Comparison of ENCODE assay signal across 14 mouse cellular contexts in the genomic region with DNA sequence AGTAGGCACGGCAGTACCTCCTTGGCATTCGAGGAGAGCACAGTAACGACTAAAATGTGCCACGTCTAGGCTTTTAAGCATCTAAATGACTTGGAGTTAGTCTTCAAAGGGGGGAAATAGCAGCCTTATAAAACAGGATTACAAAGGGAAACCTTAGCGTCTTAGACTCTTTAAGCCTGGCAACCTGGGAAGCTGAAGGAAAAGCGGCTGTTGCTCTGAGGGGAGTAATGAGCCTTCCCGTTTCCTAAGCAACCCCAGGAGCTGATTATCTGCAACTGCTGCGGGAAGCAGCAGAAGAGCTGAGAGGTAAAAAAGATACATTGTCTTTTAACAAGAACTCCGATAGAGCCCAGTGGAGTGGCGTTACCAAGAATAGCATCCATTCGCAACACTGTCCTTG. TPM values are rescaled to one million over a fixed set of nuclear protein-coding genes. Genes with fewer than 3 reads are reported as not detected.
DNase-seq lines count a peak whose midpoint lies in the region; ATAC-seq and TF ChIP-seq lines count a peak whose summit lies in the region.
"Had no signal": no experiment of that assay in that cellular context is flagged by ENCODE, and none has a peak within 500 bp of the region (broad histone marks: within the 10 kb centered on the region; RNA-seq: fewer than 3 reads in every experiment).

No protein-coding gene starts in this region.

- H3K27me3 ChIP-seq in forebrain, embryonic 15.5 days = peaks cover 12% of the 10 kb centered on the region; the same call in 1 of the 2 replicates
- no peaks in the 10 kb centered on the region; the same call in 1 of the 2 replicates for H3K27me3 ChIP-seq in hindbrain, embryonic 16.5 days (replicated peaks; ENCODE audit: control insufficient read depth, insufficient read depth, low read length)
- H3K27me3 ChIP-seq: liver, embryonic 15.5 days had no signal

- no peak for TF ChIP-seq CTCF in olfactory bulb, adult 2 months (IDR thresholded peaks at IDR 0.05; ENCODE audit: insufficient read depth, low read depth, low read length)

- H3K36me3 ChIP-seq in forebrain, embryonic 15.5 days = no peaks in the 10 kb centered on the region
- H3K36me3 ChIP-seq in hindbrain, embryonic 16.5 days (ENCODE audit: control insufficient read depth, insufficient read depth, low read length) = no peaks in the 10 kb centered on the region
- H3K36me3 ChIP-seq: liver, embryonic 15.5 days had no signal

- intact Hi-C loops in left cerebral cortex, postnatal 25 days (cut with DNase I) = loop anchor here (2.0 kb wide), 1 partner anchor 67 kb away; no protein-coding TSS in a partner anchor
- intact Hi-C loops in left cerebral cortex, postnatal 36 days (cut with DNase I) = loop anchor here (10.0 kb wide), 1 partner anchor 65 kb away; no protein-coding TSS in a partner anchor

- H3K9ac ChIP-seq in forebrain, embryonic 15.5 days (replicated peaks) = no peak overlapping the region
- H3K9ac ChIP-seq in hindbrain, embryonic 16.5 days (ENCODE audit: low read depth, low read length) = 0 out of 2 replicates have a peak overlapping the region, but pooled peaks have one; percentile 6
- H3K9ac ChIP-seq: liver, embryonic 15.5 days had no signal

- peaks cover 16% of the 10 kb centered on the region for H3K4me1 ChIP-seq in forebrain, embryonic 15.5 days
- peaks cover 4% of the 10 kb centered on the region for H3K4me1 ChIP-seq in hindbrain, embryonic 16.5 days (ENCODE audit: control insufficient read depth, insufficient read depth, low read depth, low read length)
- H3K4me1 ChIP-seq in olfactory bulb, adult 2 months (ENCODE audit: control insufficient read depth, insufficient read depth, low read length) = peaks cover 8% of the 10 kb centered on the region

- no peaks in the 10 kb centered on the region for H3K9me3 ChIP-seq in forebrain, embryonic 15.5 days
- no peaks in the 10 kb centered on the region for H3K9me3 ChIP-seq in hindbrain, embryonic 16.5 days (ENCODE audit: control insufficient read depth, low read length)
- H3K9me3 ChIP-seq: liver, embryonic 15.5 days had no signal

- WGBS in forebrain, embryonic 15.5 days = 8% methylated on average over 11 of the region's 11 CpGs
- 9% methylated on average over 11 of the region's 11 CpGs for WGBS in hindbrain, embryonic 16.5 days
- WGBS in olfactory bulb, adult 2 months = 7% methylated on average over 11 of the region's 11 CpGs

- peak; percentile 54 for ATAC-seq in forebrain, embryonic 15.5 days (replicated peaks)
- ATAC-seq in hindbrain, embryonic 16.5 days = peak; percentile 76
- ATAC-seq: Patski had no signal

- H3K4me2 ChIP-seq in forebrain, embryonic 15.5 days (replicated peaks) = peak overlapping the region; percentile 30
- peak overlapping the region; percentile 43 for H3K4me2 ChIP-seq in hindbrain, embryonic 16.5 days (ENCODE audit: low read length)
- H3K4me2 ChIP-seq: liver, embryonic 15.5 days had no signal

- peak; percentile 7 to 16 for DNase-seq in left cerebral cortex, postnatal 25 days (ENCODE audit: low spot score in 2 of 2)
- no peak for DNase-seq in left cerebral cortex, postnatal 36 days (ENCODE audit: low spot score in 2 of 2)
- DNase-seq in cerebellum, adult 11-12 months = no peak
- DNase-seq in kidney, postnatal 36 days = no peak
- DNase-seq: cerebellum, postnatal 14 days; heart, postnatal 14 days; kidney, adult 11 months; left cerebral cortex, postnatal 4 days had no signal

- no peak for TF ChIP-seq POLR2A in olfactory bulb, adult 2 months (IDR thresholded peaks at IDR 0.05; ENCODE audit: insufficient read depth, low read depth, low read length)

- H3K4me3 ChIP-seq in forebrain, embryonic 15.5 days = peak overlapping the region; percentile 6; the same call in 1 of the 2 replicates
- H3K4me3 ChIP-seq in hindbrain, embryonic 16.5 days (ENCODE audit: low read length) = peak overlapping the region; percentile 5; the same call in 1 of the 2 replicates
- peak overlapping the region; percentile 20; the same call in 1 of the 2 replicates for H3K4me3 ChIP-seq in olfactory bulb, adult 2 months (ENCODE audit: insufficient read depth, low read depth, low read length)
- H3K4me3 ChIP-seq: liver, embryonic 15.5 days had no signal

- peak overlapping the region; percentile 19; the same call in 1 of the 2 replicates for H3K27ac ChIP-seq in forebrain, embryonic 15.5 days (replicated peaks)
- H3K27ac ChIP-seq in hindbrain, embryonic 16.5 days (ENCODE audit: low read depth, low read length) = no peak overlapping the region; the same call in 1 of the 2 replicates
- 0 out of 2 replicates have a peak overlapping the region, but pooled peaks have one; percentile 12 for H3K27ac ChIP-seq in olfactory bulb, adult 2 months (ENCODE audit: insufficient read depth, low read depth, low read length)
- H3K27ac ChIP-seq: liver, embryonic 15.5 days; macrophage had no signal

RNA-seq across cellular contexts. Expression of gene Edaradd, which starts 19.5 kb away (rescaled TPM):
- under 1 TPM; 0.09 to 0.16 TPM for total RNA-seq in left cerebral cortex, postnatal 25 days (2021)
- under 1 TPM; 0.09 to 0.10 TPM for total RNA-seq in left cerebral cortex, postnatal 36 days (2021)
- polyA plus RNA-seq in forebrain, embryonic 15.5 days (2015; fragmentation: Nextera tagmentation; extraction: Ambion mirVana) = 1.6 and 2.1 TPM in 2 replicates
- 2.0 and 2.1 TPM in 2 replicates for polyA plus RNA-seq in hindbrain, embryonic 16.5 days (2015; fragmentation: Nextera tagmentation; extraction: Ambion mirVana)
- polyA plus RNA-seq in olfactory bulb, adult 2 months (2012; ENCODE audit: insufficient read depth, insufficient read length, low replicate concordance, missing spikeins) = not detected in 2 replicates
- polyA plus RNA-seq: Patski had no signal

RNA-seq across cellular contexts. Expression of gene Ero1lb, which starts 26.0 kb away (rescaled TPM):
- 10 to 100 TPM; 15.1 to 17.1 TPM for total RNA-seq in left cerebral cortex, postnatal 25 days (2021)
- total RNA-seq in left cerebral cortex, postnatal 36 days (2021) = 10 to 100 TPM; 13.6 to 16.2 TPM
- polyA plus RNA-seq in forebrain, embryonic 15.5 days (2015; fragmentation: Nextera tagmentation; extraction: Ambion mirVana) = 14.0 TPM in 2 replicates
- 16.7 TPM in 2 replicates for polyA plus RNA-seq in hindbrain, embryonic 16.5 days (2015; fragmentation: Nextera tagmentation; extraction: Ambion mirVana)
- not detected in 2 replicates for polyA plus RNA-seq in olfactory bulb, adult 2 months (2012; ENCODE audit: insufficient read depth, insufficient read length, low replicate concordance, missing spikeins)

Comparison
In these comparisons a context has a peak if more than half of its experiments do, and no peak if none do; other contexts are left out.
1. DNase-seq: peak in left cerebral cortex, postnatal 25 days (2 of 2); none in left cerebral cortex, postnatal 36 days (0 of 2), cerebellum, adult 11-12 months (single experiment) and kidney, postnatal 36 days (0 of 2).
2. RNA of gene Ero1lb, which starts 26.0 kb away (polyA plus RNA-seq): 16.7 TPM in hindbrain, embryonic 16.5 days and 14.0 TPM in forebrain, embryonic 15.5 days; not detected in olfactory bulb, adult 2 months; every median in the first group is over 10 times any median in the second.
3. Peak in every context shown above with its lines, with median percentiles within 50 percentile points of each other: H3K4me3 ChIP-seq.